Mouse (Mus musculus): ENCODE measurements around the gene Tsku.

DNA sequence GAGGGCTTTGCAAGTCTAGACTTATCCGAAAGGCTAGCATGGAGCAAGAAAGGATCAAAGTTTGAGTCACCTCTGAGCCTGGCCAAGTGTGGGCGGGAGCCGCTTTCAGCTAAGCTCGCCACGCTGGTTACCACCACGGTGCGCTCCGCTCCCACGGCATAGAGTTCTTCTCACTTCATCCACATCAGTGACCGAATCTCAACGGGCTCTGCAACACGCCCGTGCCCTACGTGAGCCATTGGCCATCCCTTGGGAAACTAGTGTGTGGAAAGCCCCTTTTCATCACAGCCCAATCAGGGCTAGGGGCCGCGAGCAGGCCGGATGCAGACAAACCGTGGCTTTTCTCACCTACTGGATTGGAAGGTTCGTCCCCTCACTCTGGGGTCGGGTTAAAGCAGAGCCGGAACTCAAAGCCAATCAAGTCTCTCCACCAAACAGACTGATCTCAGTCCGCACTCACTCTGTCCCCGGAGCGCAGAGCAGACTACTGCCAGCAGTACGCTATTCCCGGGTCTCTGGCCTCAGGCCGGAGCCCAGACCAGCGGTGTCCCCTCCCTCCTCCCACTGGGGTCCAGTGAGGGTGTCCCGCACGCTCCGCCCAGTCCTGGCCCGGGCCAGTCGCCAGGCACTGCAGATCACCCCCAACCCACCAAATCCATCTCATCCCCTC lies 1.0 kb downstream of the Tsku start:
- no peak for TF ChIP-seq CTCF (IDR thresholded peaks at IDR 0.05; ENCODE audit: borderline replicate concordance, insufficient read depth, low read depth, low read length)
- TF ChIP-seq POLR2A (IDR thresholded peaks at IDR 0.05; ENCODE audit: borderline replicate concordance, insufficient read depth, low read length), result no peak
